Mouse (Mus musculus): ENCODE measurements at regions not wholly inside any gene's neighbourhood (a gene's known extent, or its start where the extent isn't known, plus 50 kb on each side); places are given as distances from the start of the nearest gene placed in this dataset.

GRCm38 (mm10) chr3:21485454-21485853 lies 591.0 kb upstream of the Tbl1xr1 start:
- TF ChIP-seq POLR2A (IDR thresholded peaks at IDR 0.05; ENCODE audit: low read depth, low read length) (no peak), CTCF (IDR thresholded peaks at IDR 0.05; ENCODE audit: borderline replicate concordance, insufficient read depth, low read length) (no peak)

Data from embryonic fibroblast, embryonic 13.5 days (primary cell).